Mouse (Mus musculus) heart, embryonic 16.5 days (tissue): ENCODE data around the gene Ell3. TPM values are rescaled to one million over a fixed set of nuclear protein-coding genes. Genes with fewer than 3 reads are reported as not detected.
"Not testable (repeated sequence)": the region's sequence is repeated elsewhere in the genome, so short reads cannot be mapped to it uniquely, and the experiment has no call there.

Source experiments
- ATAC-seq: fragments of 200-750 bp; cut with Nextera tagmentation; replicated peaks from 2 replicates; pipeline ENCODE4 v1.8.0; 2017; ENCODE audit warnings: moderate number of reproducible peaks; ENCODE audit not compliant: insufficient read depth, low FRiP score; ENCODE audit errors: extremely low read depth
- H3K27ac ChIP-seq: fragments of 300-500 bp; sonication (generic); 2 replicates; pipeline ENCODE4 v1.5.1; 2014; ENCODE audit warnings: mild to moderate bottlenecking, low read length, control low read depth, moderate library complexity
- H3K27me3 ChIP-seq: fragments of 300-500 bp; sonication (generic); 2 replicates; pipeline ENCODE4 v1.6.1; 2014; ENCODE audit warnings: low read length, mixed read lengths; ENCODE audit not compliant: control insufficient read depth, insufficient read depth
- H3K36me3 ChIP-seq: fragments of 300-500 bp; sonication (generic); 2 replicates; pipeline ENCODE4 v1.6.1; 2014; ENCODE audit not compliant: control insufficient read depth, insufficient read depth
- H3K4me1 ChIP-seq: fragments of 300-500 bp; sonication (generic); 2 replicates; pipeline ENCODE4 v1.6.1; 2014; ENCODE audit warnings: low read length, mixed read lengths; ENCODE audit not compliant: control insufficient read depth, insufficient read depth
- H3K4me2 ChIP-seq: fragments of 300-500 bp; sonication (generic); 2 replicates; pipeline ENCODE4 v1.6.1; 2014; ENCODE audit warnings: low read depth, mild to moderate bottlenecking, control low read depth, low read length
- H3K4me3 ChIP-seq: fragments of 300-500 bp; sonication (generic); 2 replicates; pipeline ENCODE4 v1.5.1; 2014; ENCODE audit warnings: mild to moderate bottlenecking, control low read depth, low read length
- H3K9ac ChIP-seq: fragments of 300-500 bp; sonication (generic); 2 replicates; pipeline ENCODE4 v1.6.1; 2014; ENCODE audit warnings: low read length, control low read depth
- H3K9me3 ChIP-seq: fragments of 300-500 bp; sonication (generic); replicated peaks from 2 replicates; pipeline ENCODE4 v1.6.1; 2016; ENCODE audit warnings: low read length; ENCODE audit not compliant: control insufficient read depth
- WGBS: fragments of 180-500 bp; shearing (Covaris S2); extraction: QIAGEN DNeasy Blood & Tissue Kit; methylation state at CpG from one replicate; pipeline ENCODE4 v1.1.7; 2014; 5-methylcytosine and 5-hydroxymethylcytosine counted together
- polyA plus RNA-seq: library from polyadenylated mRNA; unstranded; fragments of >200 nt; fragmentation: Nextera tagmentation; extraction: Ambion mirVana; gene quantifications from 2 replicates; pipeline ENCODE4 v1.2.1, GENCODE M21; 2015

The Ell3 gene
- polyA plus RNA-seq, 1 experiment from 2014 or later, result 1.1 TPM

DNA sequence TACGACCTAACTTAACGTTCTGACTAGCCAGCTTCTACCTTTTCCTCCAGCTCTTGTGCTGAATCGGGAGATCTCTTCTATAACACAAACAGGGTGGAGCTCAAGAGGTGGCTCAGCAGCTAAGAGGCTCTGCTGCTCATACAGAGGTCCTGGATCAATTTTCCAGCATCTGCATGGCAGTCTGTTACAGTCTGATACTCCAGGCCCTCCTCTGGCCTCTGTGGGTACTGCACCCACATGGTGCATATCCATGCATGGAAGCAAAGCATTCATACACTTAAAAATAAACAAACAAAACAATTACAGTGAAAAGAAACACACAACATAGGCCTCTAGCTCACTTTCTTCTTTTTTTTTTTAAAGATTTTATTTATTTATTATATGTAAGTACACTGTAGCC, 28.7 kb upstream of the Ell3 start:
- H3K9ac ChIP-seq, ATAC-seq, H3K4me1 ChIP-seq, H3K27ac ChIP-seq, H3K4me3 ChIP-seq, H3K27me3 ChIP-seq, H3K9me3 ChIP-seq, H3K36me3 ChIP-seq, H3K4me2 ChIP-seq: not testable (repeated sequence)
- WGBS, result 93% methylated on average over 3 of the region's 3 CpGs

DNA sequence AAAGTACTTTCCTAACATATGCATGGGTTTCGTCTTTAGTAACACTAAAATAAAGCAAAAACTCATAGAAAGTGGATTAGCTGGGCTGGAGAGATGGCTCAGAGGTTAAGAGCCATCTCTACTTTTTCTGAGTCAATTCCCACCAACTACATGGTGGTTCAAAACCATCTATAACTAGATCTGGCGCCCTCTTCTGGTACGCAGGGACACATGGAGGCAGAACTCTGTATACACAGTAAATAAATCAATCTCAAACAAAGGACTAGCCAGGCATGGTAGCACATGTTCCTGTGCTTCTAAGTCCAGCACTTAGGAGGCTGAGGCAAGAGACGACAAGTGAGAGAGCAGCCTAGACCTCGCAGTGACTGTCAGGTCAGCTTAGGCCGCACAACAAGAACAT, 24.9 kb upstream of the Ell3 start:
- not testable (repeated sequence) for H3K27me3 ChIP-seq, H3K4me1 ChIP-seq, H3K4me3 ChIP-seq, H3K36me3 ChIP-seq, H3K27ac ChIP-seq, H3K9ac ChIP-seq, H3K4me2 ChIP-seq, H3K9me3 ChIP-seq, ATAC-seq
- 100% methylated on average over 1 of the region's 6 CpGs for whole genome bisulfite sequencing

DNA sequence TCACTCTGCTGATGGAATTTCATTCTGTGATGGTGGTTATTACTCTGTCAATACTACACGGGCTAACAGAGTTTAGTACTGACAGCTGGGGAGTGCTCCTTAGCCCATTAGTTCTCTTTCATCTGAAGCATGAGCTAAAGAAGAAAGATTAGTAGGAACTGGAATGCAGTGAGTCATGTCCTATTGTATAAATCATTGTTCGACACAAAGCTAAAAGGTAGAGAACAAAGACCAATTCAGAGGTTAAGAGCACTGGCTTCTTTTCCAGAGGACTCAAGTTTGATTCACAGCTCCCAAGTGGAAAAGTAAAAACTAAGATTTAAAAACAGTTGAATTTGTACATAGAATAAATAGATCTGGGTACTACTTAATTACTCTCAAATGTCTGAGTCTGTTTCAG, 16.0 kb upstream of the Ell3 start:
- Histone ChIP-seq H3K27me3 (no peaks in the 10 kb centered on the region), H3K4me3 (no peak overlapping the region), H3K4me1 (peaks cover 10% of the 10 kb centered on the region), H3K27ac (no peak overlapping the region), H3K36me3 (no peaks in the 10 kb centered on the region), H3K4me2 (no peak overlapping the region), H3K9ac (no peak overlapping the region), H3K9me3 (no peaks in the 10 kb centered on the region)
- ATAC-seq, result no peak
- WGBS, result 68% methylated on average over 2 of the region's 2 CpGs

DNA sequence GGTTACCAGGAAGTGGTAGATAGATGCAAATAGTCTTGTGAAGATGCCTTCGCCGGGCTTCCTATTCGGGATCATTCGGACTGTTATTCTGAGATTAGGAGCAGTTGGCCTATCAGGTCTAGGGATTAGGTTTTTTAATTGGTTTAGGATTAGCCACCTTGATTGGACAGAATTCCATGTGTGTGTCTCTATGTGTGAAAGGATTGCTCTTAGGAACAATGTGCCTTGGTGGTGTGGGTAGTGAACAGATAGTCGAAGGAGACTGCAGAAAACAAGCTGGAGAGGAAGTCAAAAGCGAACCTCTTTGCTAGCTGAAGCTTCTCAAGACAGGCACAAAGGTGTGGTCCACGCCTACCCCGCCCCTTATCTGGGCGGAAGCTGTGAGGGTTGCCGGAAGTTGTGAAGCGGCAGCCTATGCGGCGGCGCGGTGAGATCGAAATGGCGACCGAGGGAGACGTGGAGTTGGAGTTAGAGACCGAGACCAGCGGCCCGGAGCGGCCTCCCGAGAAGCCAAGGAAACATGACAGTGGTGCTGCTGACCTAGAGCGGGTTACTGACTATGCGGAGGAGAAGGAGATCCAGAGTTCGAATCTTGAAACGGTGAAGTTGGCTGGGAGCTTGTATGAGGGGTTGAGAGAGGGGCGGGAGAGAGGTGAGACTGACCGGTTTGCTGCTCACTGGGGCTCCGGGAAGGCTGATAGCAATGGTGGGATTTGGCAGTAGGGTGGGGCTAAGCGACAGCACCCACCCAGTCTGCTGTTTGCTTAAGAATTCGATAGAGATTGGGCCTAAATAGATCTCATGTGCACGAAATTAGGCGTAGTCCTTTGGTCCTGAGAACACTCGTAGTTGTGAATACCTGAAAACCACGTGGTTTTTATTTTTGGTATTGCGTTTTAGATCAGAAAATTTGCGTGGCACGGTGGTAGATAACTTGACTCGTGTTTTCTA, 12.9 kb upstream of the Ell3 start, which contains the start of gene Serinc4:
TSS of gene Serinc4 (minus strand) at position 90 of the 951 bp plus-strand sequence.
- Histone ChIP-seq H3K9me3 (no peaks in the 10 kb centered on the region), H3K27ac (peak within 1 kb of the TSS; percentile 80), H3K4me2 (peak within 1 kb of the TSS; percentile 63), H3K4me3 (peak within 1 kb of the TSS; percentile 76), H3K4me1 (peaks cover 26% of the 10 kb centered on the region), H3K9ac (peak within 1 kb of the TSS; percentile 82), H3K27me3 (no peaks in the 10 kb centered on the region), H3K36me3 (peaks cover 5% of the 10 kb centered on the region; the same call in 1 of the 2 replicates)
- WGBS, result 3% methylated on average over 41 of the region's 41 CpGs
- ATAC-seq, result peak; percentile 85

DNA sequence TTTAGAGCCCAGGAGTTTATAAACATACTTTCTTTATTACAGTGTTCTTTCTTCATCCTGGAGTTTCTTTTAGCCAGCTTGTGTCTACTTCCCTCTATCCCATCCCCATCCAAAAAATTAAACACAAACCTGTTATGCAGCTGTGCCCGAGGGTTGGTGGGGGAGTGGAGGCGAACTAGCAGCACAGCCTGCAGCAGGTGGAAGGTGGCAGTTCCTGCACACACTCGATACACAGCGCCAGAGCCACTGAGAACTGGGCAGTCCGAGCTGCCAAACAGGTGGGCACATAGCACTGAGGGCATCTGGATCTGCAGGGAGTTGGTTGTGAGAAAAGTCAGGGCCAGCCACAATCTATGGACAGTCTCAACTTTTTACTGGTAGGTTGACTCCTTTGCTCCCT, 11.5 kb upstream of the Ell3 start:
- Histone ChIP-seq H3K9me3 (no peaks in the 10 kb centered on the region), H3K27me3 (no peaks in the 10 kb centered on the region), H3K27ac (no peak overlapping the region), H3K4me2 (no peak overlapping the region), H3K36me3 (peaks cover 12% of the 10 kb centered on the region), H3K9ac (no peak overlapping the region), H3K4me3 (no peak overlapping the region), H3K4me1 (peaks cover 35% of the 10 kb centered on the region)
- WGBS, result 76% methylated on average over 5 of the region's 5 CpGs
- no peak for ATAC-seq

DNA sequence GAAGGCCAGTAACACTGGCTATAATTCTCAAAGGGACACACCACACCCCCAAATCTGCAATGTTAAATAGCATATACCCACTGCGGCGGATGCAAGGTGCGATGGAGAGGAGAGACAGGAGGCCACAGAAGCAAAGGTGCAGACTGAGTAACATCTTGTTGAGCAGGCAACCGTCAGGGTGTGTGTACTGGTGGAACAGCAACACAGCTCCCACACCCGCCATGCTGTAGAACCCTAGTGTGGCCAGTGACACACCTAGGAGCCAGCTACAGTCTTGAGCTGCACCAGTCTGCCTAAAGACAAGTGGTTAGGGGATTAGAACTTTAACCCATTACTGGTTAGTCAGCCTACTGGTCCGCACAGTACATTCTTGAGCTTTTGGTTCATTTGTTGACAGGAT, 9.8 kb upstream of the Ell3 start:
- Histone ChIP-seq H3K9ac (no peak overlapping the region), H3K4me1 (peaks cover 38% of the 10 kb centered on the region), H3K9me3 (no peaks in the 10 kb centered on the region), H3K27ac (peak overlapping the region; percentile 50; the same call in 1 of the 2 replicates), H3K36me3 (peaks cover 12% of the 10 kb centered on the region), H3K27me3 (no peaks in the 10 kb centered on the region), H3K4me3 (no peak overlapping the region), H3K4me2 (no peak overlapping the region)
- 88% methylated on average over 6 of the region's 6 CpGs for WGBS
- ATAC-seq, result no peak

DNA sequence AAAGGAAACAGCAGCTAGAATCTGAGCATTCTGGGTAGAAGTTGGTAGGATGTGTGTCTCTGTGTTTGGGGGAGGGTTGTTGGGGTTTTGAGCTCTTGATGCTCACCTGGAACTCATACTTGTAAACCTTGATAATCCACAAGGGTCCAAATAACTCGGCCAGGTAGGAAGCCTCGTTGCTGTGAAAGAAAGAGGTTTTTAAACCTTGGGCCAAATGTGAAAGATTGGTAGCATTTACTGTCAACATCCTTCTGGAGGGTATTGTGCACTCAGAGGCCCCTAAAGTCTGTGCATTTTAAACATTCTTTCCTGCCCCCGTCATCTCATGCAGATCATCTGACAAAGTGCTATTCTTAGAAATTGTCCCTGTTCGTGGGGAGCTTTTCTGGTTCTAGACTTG, 8.9 kb upstream of the Ell3 start, which contains the start of gene Hypk:
TSS of gene Hypk (plus strand) at position 301 of the 400 bp plus-strand sequence.
- Histone ChIP-seq H3K4me2 (0 out of 2 replicates have a peak within 1 kb of the TSS, but pooled peaks have one; percentile 6), H3K9me3 (no peaks in the 10 kb centered on the region), H3K27ac (peak within 1 kb of the TSS; percentile 50), H3K27me3 (no peaks in the 10 kb centered on the region), H3K4me3 (no peak within 1 kb of the TSS), H3K4me1 (peaks cover 38% of the 10 kb centered on the region), H3K9ac (no peak within 1 kb of the TSS), H3K36me3 (peaks cover 12% of the 10 kb centered on the region)
- 34% methylated on average over 4 of the region's 4 CpGs for WGBS
- ATAC-seq, result no peak

DNA sequence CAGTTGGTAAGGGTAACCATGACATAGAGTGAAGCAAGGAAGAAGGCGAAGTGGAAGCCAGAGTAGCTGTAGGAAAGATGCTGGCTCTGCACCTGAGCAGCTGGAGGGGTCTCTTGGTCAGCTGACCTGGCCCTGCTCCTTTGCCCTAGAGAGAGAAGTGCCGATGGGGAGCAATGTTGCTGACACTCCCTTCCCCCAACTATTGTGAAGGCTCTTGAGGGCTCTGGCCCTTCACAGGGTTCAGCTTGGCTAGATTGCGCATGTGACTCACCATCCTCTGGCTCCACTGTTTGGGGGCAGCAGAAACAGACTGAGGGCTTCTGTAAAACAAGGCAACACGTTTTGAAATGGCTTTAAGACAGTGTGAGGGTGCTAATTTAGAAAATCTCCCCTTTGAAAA, 8.3 kb upstream of the Ell3 start:
- H3K4me3 ChIP-seq, result no peak overlapping the region
- peak overlapping the region; percentile 50; the same call in 1 of the 2 replicates for H3K27ac ChIP-seq
- no peaks in the 10 kb centered on the region for H3K27me3 ChIP-seq
- 48% methylated on average over 4 of the region's 4 CpGs for WGBS
- H3K4me1 ChIP-seq, result peaks cover 36% of the 10 kb centered on the region
- no peaks in the 10 kb centered on the region for H3K9me3 ChIP-seq
- H3K4me2 ChIP-seq, result no peak overlapping the region
- peaks cover 12% of the 10 kb centered on the region for H3K36me3 ChIP-seq
- H3K9ac ChIP-seq, result no peak overlapping the region
- no peak for ATAC-seq

DNA sequence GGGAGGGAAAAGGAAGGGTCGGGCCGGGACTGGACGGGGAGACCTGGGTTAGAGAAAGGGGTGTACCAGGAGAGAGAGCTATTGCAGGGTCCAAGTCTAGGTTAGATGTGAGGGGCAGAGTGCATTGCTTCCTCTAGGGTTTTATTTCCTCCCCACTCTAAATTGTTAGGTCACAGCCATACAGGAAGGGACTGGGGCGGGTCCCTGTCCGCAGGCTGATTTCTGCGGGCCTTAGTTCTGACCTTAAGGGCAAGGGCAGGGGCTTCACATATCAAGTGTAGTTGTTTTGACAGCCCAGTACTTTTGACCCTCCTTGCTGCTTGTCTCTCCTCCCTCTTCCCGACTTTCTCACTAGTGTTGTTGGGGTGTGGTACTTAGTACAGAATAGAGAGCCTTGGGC, 6.0 kb upstream of the Ell3 start:
- peak overlapping the region; percentile 99 for H3K9ac ChIP-seq
- H3K4me2 ChIP-seq, result peak overlapping the region; percentile 93

More for the DNA sequence above, 6.0 kb upstream of the Ell3 start:
- WGBS, result 0% methylated on average over 7 of the region's 7 CpGs
- Histone ChIP-seq H3K4me3 (peak overlapping the region; percentile 97), H3K27me3 (no peaks in the 10 kb centered on the region), H3K36me3 (peaks cover 12% of the 10 kb centered on the region), H3K27ac (peak overlapping the region; percentile 97), H3K9me3 (no peaks in the 10 kb centered on the region), H3K4me1 (peaks cover 31% of the 10 kb centered on the region)
- no peak for ATAC-seq
